In the genomic region with DNA sequence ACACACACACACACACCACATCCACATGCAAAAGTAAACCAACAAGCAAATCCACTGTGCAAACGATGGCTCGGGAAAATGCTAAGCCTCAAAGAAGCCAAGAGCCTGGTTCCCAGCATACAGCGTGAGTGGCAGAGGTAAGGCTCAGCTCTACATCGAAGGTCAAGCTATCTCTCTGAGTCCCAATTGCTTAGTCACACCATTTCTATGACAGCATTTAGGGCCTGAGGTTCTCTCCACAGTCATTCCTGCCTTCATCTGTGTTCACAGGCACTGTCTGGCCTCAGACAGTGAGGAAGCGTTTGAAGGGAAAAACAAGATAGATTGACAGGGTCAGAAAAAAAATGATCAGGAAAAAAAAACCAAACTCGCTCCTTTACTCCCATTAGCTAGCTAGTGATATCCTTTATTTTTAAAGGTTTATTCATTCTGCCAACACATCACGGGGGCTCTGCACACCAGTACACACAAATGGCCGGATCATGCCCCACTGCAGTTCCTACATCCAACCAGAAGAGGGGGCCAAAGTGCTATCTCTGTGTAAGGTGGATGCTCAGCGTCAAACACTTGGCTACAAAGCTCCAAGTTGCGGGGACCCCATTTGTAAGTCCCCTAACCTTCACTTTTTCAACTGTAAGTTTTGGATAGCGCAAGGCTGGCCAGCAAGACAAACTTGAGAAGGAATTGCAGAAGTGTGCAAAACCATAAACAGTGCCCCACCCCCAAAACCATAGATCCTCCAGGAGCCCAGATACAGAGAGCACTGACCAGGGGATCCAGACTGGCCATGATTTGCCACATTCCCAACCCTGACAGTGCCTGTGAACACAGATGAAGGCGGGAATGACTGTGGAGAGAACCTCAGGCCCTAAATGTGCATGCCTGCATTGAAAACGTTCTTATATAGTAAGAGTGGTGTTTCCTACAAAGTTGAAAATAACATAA, we compare ENCODE assay signal across 9 mouse cellular contexts.
DNase-seq lines count a peak whose midpoint lies in the region; ATAC-seq and TF ChIP-seq lines count a peak whose summit lies in the region.
"Had no signal": no experiment of that assay in that cellular context is flagged by ENCODE, and none has a peak within 500 bp of the region (broad histone marks: within the 10 kb centered on the region; RNA-seq: fewer than 3 reads in every experiment).

No protein-coding gene starts in this region.

- peak; percentile 81 for ATAC-seq in G1E (ENCODE audit: extremely low read depth, insufficient number of reproducible peaks, low FRiP score, poor library complexity, severe bottlenecking)
- peak; percentile 60 for ATAC-seq in hindbrain, embryonic 12.5 days (ENCODE audit: low FRiP score)

- peak; percentile 98 for TF ChIP-seq CTCF in G1E (IDR thresholded peaks at IDR 0.05; ENCODE audit: low read depth, low read length)

- H3K4me1 ChIP-seq in G1E (ENCODE audit: insufficient read depth, low read depth, low read length), result no peaks in the 10 kb centered on the region; the same call in 1 of the 2 replicates
- H3K4me1 ChIP-seq in hindbrain, embryonic 12.5 days, result no peaks in the 10 kb centered on the region

- no peak overlapping the region for H3K4me3 ChIP-seq in G1E (ENCODE audit: low read depth, low read length)
- H3K4me3 ChIP-seq in hindbrain, embryonic 12.5 days, result no peak overlapping the region

- H3K36me3 ChIP-seq in G1E (replicated peaks), result peaks cover 9% of the 10 kb centered on the region
- H3K36me3 ChIP-seq in hindbrain, embryonic 12.5 days, result no peaks in the 10 kb centered on the region

- 46% methylated on average over 13 of the region's 13 CpGs for WGBS in hindbrain, embryonic 12.5 days

- H3K9ac ChIP-seq in hindbrain, embryonic 12.5 days, result no peak overlapping the region

- no peak overlapping the region for H3K27ac ChIP-seq in hindbrain, embryonic 12.5 days
- H3K27ac ChIP-seq: macrophage had no signal

- peak; percentile 21 for DNase-seq in G1E (ENCODE audit: low spot score)
- peak; percentile 80 to 90 for DNase-seq in cerebellum, adult 18-20 months
- peak; percentile 80 for DNase-seq in forelimb bud, embryonic 11.5 days (ENCODE audit: low read depth, low spot score)
- DNase-seq in layer of hippocampus, postnatal 14 days (ENCODE audit: low spot score in 2 of 2), result peak; percentile 86 to 91
- DNase-seq in lung, postnatal 10 days, result peak; percentile 87
- DNase-seq in ovary, postnatal 36 days (ENCODE audit: low spot score), result peak; percentile 75
- peak; percentile 81 for DNase-seq in thymus, postnatal 14 days

- H3K27me3 ChIP-seq in G1E (ENCODE audit: insufficient read depth, low read length), result no peaks in the 10 kb centered on the region
- H3K27me3 ChIP-seq in hindbrain, embryonic 12.5 days, result no peaks in the 10 kb centered on the region

- H3K9me3 ChIP-seq in G1E (replicated peaks), result no peaks in the 10 kb centered on the region
- no peaks in the 10 kb centered on the region for H3K9me3 ChIP-seq in hindbrain, embryonic 12.5 days (replicated peaks)

- H3K4me2 ChIP-seq in hindbrain, embryonic 12.5 days (replicated peaks), result no peak overlapping the region

Comparison
In these comparisons a context has a peak if more than half of its experiments do, and no peak if none do; other contexts are left out.
1. DNase-seq: peak in every context shown above with its lines; median percentile 88 in layer of hippocampus, postnatal 14 days; 87 in lung, postnatal 10 days; 85 in cerebellum, adult 18-20 months; 81 in thymus, postnatal 14 days; 80 in forelimb bud, embryonic 11.5 days; 75 in ovary, postnatal 36 days; 21 in G1E.